Mouse (Mus musculus): ENCODE data around the gene 1700056E22Rik. TPM values are rescaled to one million over a fixed set of nuclear protein-coding genes. Genes with fewer than 3 reads are reported as not detected.

The 1700056E22Rik gene
- total and polyA plus RNA-seq, 3 experiments: 0.35 to 1.1 TPM; not detected in 1

DNA sequence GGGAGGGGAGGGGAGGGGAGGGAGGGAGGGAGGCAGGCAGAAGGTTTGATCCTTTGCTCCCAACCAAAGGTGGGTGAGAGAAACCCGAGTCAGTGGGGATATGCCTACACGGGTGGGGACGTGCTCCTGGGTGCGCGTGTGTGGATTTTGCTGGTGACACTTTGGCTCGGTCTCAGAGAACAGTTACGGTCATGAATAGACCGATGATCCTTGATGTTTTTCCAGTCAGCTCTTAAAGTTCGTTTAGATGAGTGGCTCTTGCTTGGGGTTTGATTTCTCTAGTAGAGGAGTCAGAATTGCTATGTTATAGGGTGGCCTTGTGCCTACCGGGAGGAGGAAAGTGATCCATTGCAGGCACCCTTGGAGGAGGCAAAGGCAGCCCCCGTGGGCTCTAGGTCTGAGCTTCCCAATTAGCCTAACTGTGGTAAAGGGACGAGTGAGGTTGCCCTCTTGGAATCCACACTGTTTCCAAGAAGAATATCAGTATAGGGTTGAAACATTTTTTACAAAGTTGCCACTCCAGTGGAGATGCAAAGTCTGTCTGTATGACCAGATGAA, 1.3 kb upstream of the 1700056E22Rik start:
- H3K79me2 ChIP-seq (ENCODE audit: control insufficient read depth, insufficient read depth, low read length, poor library complexity): peaks cover 2% of the 10 kb centered on the region; the same call in 1 of the 2 replicates
- DNase-seq (ENCODE audit: low read depth, low spot score): no peak
- no peaks in the 10 kb centered on the region for H3K27me3 ChIP-seq (ENCODE audit: control insufficient read depth in 1 of 2, insufficient read depth in 2 of 2, low read length in 2 of 2)
- no peaks in the 10 kb centered on the region for H3K9me3 ChIP-seq (replicated peaks; ENCODE audit: insufficient read depth, low read length)
- peaks cover 6 to 11% of the 10 kb centered on the region in 2 experiments for H3K4me1 ChIP-seq (ENCODE audit: control insufficient read depth in 1 of 2, insufficient read depth in 2 of 2, low read length in 2 of 2)
- no peak for TF ChIP-seq EP300 (IDR thresholded peaks at IDR 0.05; ENCODE audit: low read depth in 1 of 2, low read length in 2 of 2)
- no peak for TF ChIP-seq MXI1 (IDR thresholded peaks at IDR 0.05; ENCODE audit: low read depth, low read length)
- no peak for TF ChIP-seq USF1 (IDR thresholded peaks at IDR 0.05; ENCODE audit: low read depth, low read length)
- H3K4me3 ChIP-seq (ENCODE audit: control insufficient read depth in 1 of 2, insufficient read depth in 1 of 2, low read depth in 2 of 2, low read length in 2 of 2): peak overlapping the region in 1 of 2 experiments; percentile 19; a peak in 1 of 4 replicates
- no peak overlapping the region for H3K9ac ChIP-seq (ENCODE audit: control insufficient read depth, low read depth, low read length, poor library complexity, severe bottlenecking)
- no peak overlapping the region for H3K27ac ChIP-seq (ENCODE audit: control insufficient read depth, low read depth, low read length)
- H3K36me3 ChIP-seq (ENCODE audit: control insufficient read depth in 1 of 2, insufficient read depth in 2 of 2, low read length in 2 of 2): peaks cover 0 to 8% of the 10 kb centered on the region in 2 experiments; a peak in 2 of 4 replicates

DNA sequence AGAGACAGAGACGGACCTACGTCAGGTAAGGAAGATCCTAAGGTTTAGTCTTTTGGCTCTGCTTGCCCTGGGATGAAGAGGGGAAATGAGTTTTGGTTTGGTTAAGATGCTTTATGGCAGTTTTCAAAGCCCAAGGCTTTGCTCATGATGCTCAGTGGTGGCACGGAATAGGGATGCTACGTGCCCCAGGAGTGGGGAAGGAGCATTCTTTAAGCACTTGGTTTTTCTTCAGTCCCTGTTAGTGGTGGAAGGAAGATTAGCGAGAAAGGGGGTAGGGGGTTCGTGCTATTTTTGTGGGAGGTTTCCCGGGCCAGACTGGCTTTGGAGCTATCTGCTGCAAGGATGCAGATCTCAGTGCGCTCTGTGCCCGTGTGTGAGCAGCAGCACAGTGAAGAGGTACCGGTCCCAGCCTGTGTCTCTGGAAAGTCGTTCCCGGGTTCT, 660 bp upstream of the 1700056E22Rik start:
- Histone ChIP-seq H3K36me3 (ENCODE audit: control insufficient read depth in 1 of 2, insufficient read depth in 2 of 2, low read length in 2 of 2) (peaks cover 0 to 9% of the 10 kb centered on the region in 2 experiments; a peak in 2 of 4 replicates), H3K27ac (ENCODE audit: control insufficient read depth, low read depth, low read length) (no peak overlapping the region), H3K79me2 (ENCODE audit: control insufficient read depth, insufficient read depth, low read length, poor library complexity) (peaks cover 2% of the 10 kb centered on the region; the same call in 1 of the 2 replicates), H3K4me3 (ENCODE audit: control insufficient read depth in 1 of 2, insufficient read depth in 1 of 2, low read depth in 2 of 2, low read length in 2 of 2) (peak overlapping the region; percentile 68 to 77), H3K27me3 (ENCODE audit: control insufficient read depth in 1 of 2, insufficient read depth in 2 of 2, low read length in 2 of 2) (no peaks in the 10 kb centered on the region), H3K4me1 (ENCODE audit: control insufficient read depth in 1 of 2, insufficient read depth in 2 of 2, low read length in 2 of 2) (peaks cover 6 to 14% of the 10 kb centered on the region in 2 experiments), H3K9me3 (replicated peaks; ENCODE audit: insufficient read depth, low read length) (no peaks in the 10 kb centered on the region), H3K9ac (ENCODE audit: control insufficient read depth, low read depth, low read length, poor library complexity, severe bottlenecking) (peak overlapping the region; percentile 61)
- no peak for TF ChIP-seq MXI1 (IDR thresholded peaks at IDR 0.05; ENCODE audit: low read depth, low read length)
- TF ChIP-seq POLR2AphosphoS5 (IDR thresholded peaks at IDR 0.05; ENCODE audit: borderline replicate concordance, low read depth, low read length): no peak
- no peak for TF ChIP-seq ELF1 (IDR thresholded peaks at IDR 0.05; ENCODE audit: low read depth, low read length)
- TF ChIP-seq BHLHE40 (IDR thresholded peaks at IDR 0.05; ENCODE audit: borderline replicate concordance, low read depth, low read length): no peak
- TF ChIP-seq USF2 (IDR thresholded peaks at IDR 0.05; ENCODE audit: borderline replicate concordance in 1 of 2, insufficient read depth in 1 of 2, low read depth in 1 of 2, low read length in 2 of 2): no peak
- no peak for TF ChIP-seq MYC (IDR thresholded peaks at IDR 0.05; ENCODE audit: low read depth, low read length)
- TF ChIP-seq E2F4 (IDR thresholded peaks at IDR 0.05; ENCODE audit: borderline replicate concordance, low read depth, low read length): no peak
- peak; percentile 64 for DNase-seq (ENCODE audit: low read depth, low spot score)

DNA sequence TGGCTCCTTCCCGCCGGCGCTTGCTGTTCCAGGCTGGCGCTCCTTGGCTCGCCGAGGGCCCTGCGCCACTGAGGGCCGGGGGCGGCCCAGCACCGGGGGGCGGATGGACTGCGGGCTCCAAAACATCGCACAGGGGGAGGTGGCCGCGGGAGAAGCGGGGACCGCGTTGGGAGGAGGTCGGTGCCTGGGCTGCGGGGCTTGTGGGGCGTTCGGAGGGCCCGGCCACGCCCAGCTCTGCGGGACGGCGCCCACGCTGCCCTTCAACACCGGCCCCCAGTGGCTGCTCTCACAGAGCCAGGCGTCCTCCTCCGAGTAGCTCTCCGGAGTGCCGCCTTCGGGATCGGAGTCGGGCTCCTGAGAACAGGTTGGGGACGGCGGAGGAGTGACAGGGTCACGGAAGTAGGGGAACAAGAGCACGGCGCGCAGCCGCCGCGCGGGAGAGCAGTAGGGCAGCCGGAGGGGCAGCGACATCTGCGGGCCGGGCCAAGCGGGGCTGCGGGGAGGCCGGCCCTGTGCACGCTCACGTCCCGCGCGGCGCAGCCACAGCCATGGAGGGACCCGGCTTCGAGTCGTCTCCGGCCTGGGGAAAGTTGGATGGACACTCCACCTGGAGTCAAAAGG, 601 bp downstream of the 1700056E22Rik start:
- H3K9ac ChIP-seq (ENCODE audit: control insufficient read depth, low read depth, low read length, poor library complexity, severe bottlenecking): peak overlapping the region; percentile 76
- no peaks in the 10 kb centered on the region for H3K27me3 ChIP-seq (ENCODE audit: control insufficient read depth in 1 of 2, insufficient read depth in 2 of 2, low read length in 2 of 2)
- no peaks in the 10 kb centered on the region for H3K9me3 ChIP-seq (replicated peaks; ENCODE audit: insufficient read depth, low read length)
- peaks cover 0 to 9% of the 10 kb centered on the region in 2 experiments; a peak in 2 of 4 replicates for H3K36me3 ChIP-seq (ENCODE audit: control insufficient read depth in 1 of 2, insufficient read depth in 2 of 2, low read length in 2 of 2)
- peaks cover 2% of the 10 kb centered on the region; the same call in 1 of the 2 replicates for H3K79me2 ChIP-seq (ENCODE audit: control insufficient read depth, insufficient read depth, low read length, poor library complexity)
- peak; percentile 69 for DNase-seq (ENCODE audit: low read depth, low spot score)
- peaks cover 6 to 14% of the 10 kb centered on the region in 2 experiments for H3K4me1 ChIP-seq (ENCODE audit: control insufficient read depth in 1 of 2, insufficient read depth in 2 of 2, low read length in 2 of 2)
- H3K4me3 ChIP-seq (ENCODE audit: control insufficient read depth in 1 of 2, insufficient read depth in 1 of 2, low read depth in 2 of 2, low read length in 2 of 2): peak overlapping the region; percentile 67 to 70
- H3K27ac ChIP-seq (ENCODE audit: control insufficient read depth, low read depth, low read length): peak overlapping the region; percentile 55
- TF ChIP-seq USF1 (IDR thresholded peaks at IDR 0.05; ENCODE audit: low read depth, low read length): no peak
- peak; percentile 37; the same call in 1 of the 2 replicates for TF ChIP-seq NRF1 (IDR thresholded peaks at IDR 0.05; ENCODE audit: insufficient read depth, low read depth, low read length, poor library complexity, severe bottlenecking)
- peak; percentile 34 for TF ChIP-seq NELFE (IDR thresholded peaks at IDR 0.05; ENCODE audit: low read depth, low read length)
- TF ChIP-seq ZMIZ1 (IDR thresholded peaks at IDR 0.05; ENCODE audit: low read depth, low read length): no peak
- no peak; the same call in 1 of the 2 replicates for TF ChIP-seq SIN3A (IDR thresholded peaks at IDR 0.05; ENCODE audit: low read length)
- no peak for TF ChIP-seq TAL1 (IDR thresholded peaks at IDR 0.05; ENCODE audit: low read length)
- TF ChIP-seq BHLHE40 (IDR thresholded peaks at IDR 0.05; ENCODE audit: borderline replicate concordance, low read depth, low read length): no peak
- TF ChIP-seq USF2 (IDR thresholded peaks at IDR 0.05; ENCODE audit: borderline replicate concordance in 1 of 2, insufficient read depth in 1 of 2, low read depth in 1 of 2, low read length in 2 of 2): no peak
- TF ChIP-seq CHD2 (IDR thresholded peaks at IDR 0.05; ENCODE audit: low read length): no peak
- TF ChIP-seq MAX (IDR thresholded peaks at IDR 0.05; ENCODE audit: low read length): no peak
- 0 out of 2 replicates have a peak, but pooled peaks have one; percentile 18 for TF ChIP-seq TCF12 (IDR thresholded peaks at IDR 0.05; ENCODE audit: low read depth, low read length)
- TF ChIP-seq SMC3 (IDR thresholded peaks at IDR 0.05; ENCODE audit: low read depth, low read length): no peak
- 0 out of 2 replicates have a peak, but pooled peaks have one; percentile 21 for TF ChIP-seq MAZ (IDR thresholded peaks at IDR 0.05; ENCODE audit: low read depth, low read length)
- no peak for TF ChIP-seq GABPA (IDR thresholded peaks at IDR 0.05; ENCODE audit: low read depth, low read length)
- no peak for TF ChIP-seq EP300 (IDR thresholded peaks at IDR 0.05; ENCODE audit: low read depth in 1 of 2, low read length in 2 of 2)
- TF ChIP-seq ZNF384 (IDR thresholded peaks at IDR 0.05; ENCODE audit: low read depth, low read length): no peak
- no peak for TF ChIP-seq HCFC1 (IDR thresholded peaks at IDR 0.05; ENCODE audit: low read depth, low read length)
